In the genomic region with DNA sequence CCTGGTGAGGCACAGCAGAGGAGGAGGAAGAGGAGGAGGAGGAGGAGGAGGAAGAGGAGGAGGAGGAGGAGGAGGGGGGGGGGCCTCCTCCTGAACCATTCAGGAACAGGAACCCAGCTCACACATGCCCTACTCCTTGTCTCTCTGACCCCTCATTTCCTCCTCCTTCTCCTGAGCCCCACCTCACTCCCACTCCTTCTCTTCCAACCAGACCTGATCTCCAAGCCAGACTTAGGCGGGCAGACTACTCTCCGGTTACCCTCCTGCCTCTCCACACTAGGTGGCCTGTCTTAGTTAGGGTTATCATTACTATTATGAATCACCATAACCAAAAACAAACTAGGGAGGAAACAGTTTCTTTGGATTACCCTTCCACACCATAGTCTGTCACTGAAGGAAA, we compare ENCODE assay signal across 16 mouse cellular contexts.
"Had no signal": no experiment of that assay in that cellular context is flagged by ENCODE, and none has a peak within 500 bp of the region (broad histone marks: within the 10 kb centered on the region; RNA-seq: fewer than 3 reads in every experiment).

No protein-coding gene starts in this region.

- DNase-seq: kidney, adult 18-20 months; kidney, postnatal 36 days; layer of hippocampus, adult 9-11 months; layer of hippocampus, postnatal 36 days; lung, adult 18-20 months; lung, postnatal 10 days; lung, postnatal 4 days; thymus, postnatal 4 days had no signal

- H3K4me3 ChIP-seq: limb, embryonic 12.5 days; midbrain, embryonic 12.5 days; myocyte; neural tube, embryonic 12.5 days had no signal

- H3K27me3 ChIP-seq: limb, embryonic 12.5 days; midbrain, embryonic 12.5 days; neural tube, embryonic 12.5 days had no signal

- H3K4me2 ChIP-seq: limb, embryonic 12.5 days; midbrain, embryonic 12.5 days; neural tube, embryonic 12.5 days had no signal

- H3K9ac ChIP-seq: limb, embryonic 12.5 days; liver, embryonic 14.5 days; midbrain, embryonic 12.5 days; neural tube, embryonic 12.5 days had no signal

- H3K9me3 ChIP-seq: limb, embryonic 12.5 days; midbrain, embryonic 12.5 days; neural tube, embryonic 12.5 days had no signal

- H3K4me1 ChIP-seq: midbrain, embryonic 12.5 days; neural tube, embryonic 12.5 days had no signal

- H3K27ac ChIP-seq: kidney, postnatal 0 days; limb, embryonic 12.5 days; liver, embryonic 14.5 days; midbrain, embryonic 12.5 days; neural tube, embryonic 12.5 days; stomach, postnatal 0 days had no signal

- H3K36me3 ChIP-seq: limb, embryonic 12.5 days; midbrain, embryonic 12.5 days; neural tube, embryonic 12.5 days had no signal

- ATAC-seq: inflammation-experienced regulatory T-cells, adult 6 months had no signal
